Mouse (Mus musculus) embryonic fibroblast, embryonic 13.5 days (primary cell): Measurements from ENCODE around the gene Immp2l. TPM values are rescaled to one million over a fixed set of nuclear protein-coding genes. Genes with fewer than 3 reads are reported as not detected.

Source experiments
- H3K27ac ChIP-seq: 2 replicates; pipeline ENCODE4 v1.5.1; 2012; ENCODE audit warnings: low read length, control low read depth, inconsistent platforms; ENCODE audit not compliant: insufficient read depth
- H3K4me1 ChIP-seq: 2 replicates; pipeline ENCODE4 v1.6.1; 2011; ENCODE audit warnings: low read length; ENCODE audit not compliant: control insufficient read depth, insufficient read depth
- H3K4me3 ChIP-seq: 2 replicates; pipeline ENCODE4 v1.5.1; 2011; ENCODE audit warnings: mild to moderate bottlenecking, control low read depth, low read length; ENCODE audit not compliant: insufficient read depth
- CTCF ChIP-seq: IDR thresholded peaks from 2 replicates; pipeline ENCODE4 v1.5.1; 2011; ENCODE audit warnings: mild to moderate bottlenecking, control low read depth, low read length, moderate library complexity, borderline replicate concordance; ENCODE audit not compliant: insufficient read depth
- POLR2A ChIP-seq: IDR thresholded peaks from 2 replicates; pipeline ENCODE4 v1.6.1; 2011; ENCODE audit warnings: low read depth, mild to moderate bottlenecking, control low read depth, low read length, moderate library complexity
- polyA plus RNA-seq: library from polyadenylated mRNA; stranded (reverse); fragments of >200 nt; gene quantifications from 2 replicates; pipeline ENCODE4 v1.2.4, GENCODE M21; 2011; ENCODE audit warnings: low read depth; ENCODE audit not compliant: missing spikeins, insufficient read length

Immp2l gene
- polyA plus RNA-seq, 1 experiment, result 2.9 TPM

DNA sequence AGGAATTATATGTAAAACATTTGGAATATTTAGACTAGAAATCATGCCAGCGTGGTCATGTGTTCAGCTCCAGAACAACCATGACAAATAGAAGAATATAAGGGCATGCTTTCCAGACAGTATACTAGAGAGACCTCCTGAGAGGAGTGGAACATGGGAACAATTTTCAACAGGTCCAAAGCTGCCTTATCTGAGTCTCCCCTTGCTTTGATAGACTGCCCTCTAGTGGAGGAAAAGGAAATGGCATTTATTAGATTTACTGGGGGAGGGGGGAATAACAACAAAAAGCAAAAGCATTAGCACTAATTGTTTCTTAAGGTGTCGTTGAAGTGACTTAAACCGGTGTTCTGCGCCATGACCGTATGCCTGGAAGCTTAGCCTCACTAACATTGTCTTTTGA is 463.1 kb downstream of the Immp2l start:
- H3K4me3 ChIP-seq, result no peak overlapping the region
- H3K4me1 ChIP-seq, result no peaks in the 10 kb centered on the region
- H3K27ac ChIP-seq, result no peak overlapping the region
- TF ChIP-seq CTCF (no peak), POLR2A (no peak)

DNA sequence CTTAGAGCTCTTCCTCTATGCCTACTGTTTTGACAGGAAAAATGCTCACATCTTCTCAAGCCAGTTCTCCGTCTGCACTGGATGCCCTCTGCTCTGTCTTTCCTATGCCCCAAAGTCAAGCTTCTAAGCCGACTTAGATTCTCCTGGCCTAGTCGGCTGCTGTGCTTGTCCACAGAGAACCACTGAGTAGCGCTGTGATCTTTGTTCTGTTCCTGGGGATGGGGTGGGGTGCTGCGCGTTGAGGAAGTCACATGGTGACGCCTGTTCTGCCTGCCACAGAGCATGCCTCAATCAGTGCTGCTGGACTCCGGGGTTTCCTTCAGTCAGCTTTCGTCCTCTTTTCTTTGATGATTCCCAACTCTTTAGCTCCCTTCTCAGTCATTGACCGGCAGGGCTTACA is 470.7 kb downstream of the Immp2l start:
- Histone ChIP-seq H3K27ac (no peak overlapping the region), H3K4me3 (no peak overlapping the region), H3K4me1 (no peaks in the 10 kb centered on the region)
- TF ChIP-seq CTCF, result no peak
- no peak for TF ChIP-seq POLR2A

DNA sequence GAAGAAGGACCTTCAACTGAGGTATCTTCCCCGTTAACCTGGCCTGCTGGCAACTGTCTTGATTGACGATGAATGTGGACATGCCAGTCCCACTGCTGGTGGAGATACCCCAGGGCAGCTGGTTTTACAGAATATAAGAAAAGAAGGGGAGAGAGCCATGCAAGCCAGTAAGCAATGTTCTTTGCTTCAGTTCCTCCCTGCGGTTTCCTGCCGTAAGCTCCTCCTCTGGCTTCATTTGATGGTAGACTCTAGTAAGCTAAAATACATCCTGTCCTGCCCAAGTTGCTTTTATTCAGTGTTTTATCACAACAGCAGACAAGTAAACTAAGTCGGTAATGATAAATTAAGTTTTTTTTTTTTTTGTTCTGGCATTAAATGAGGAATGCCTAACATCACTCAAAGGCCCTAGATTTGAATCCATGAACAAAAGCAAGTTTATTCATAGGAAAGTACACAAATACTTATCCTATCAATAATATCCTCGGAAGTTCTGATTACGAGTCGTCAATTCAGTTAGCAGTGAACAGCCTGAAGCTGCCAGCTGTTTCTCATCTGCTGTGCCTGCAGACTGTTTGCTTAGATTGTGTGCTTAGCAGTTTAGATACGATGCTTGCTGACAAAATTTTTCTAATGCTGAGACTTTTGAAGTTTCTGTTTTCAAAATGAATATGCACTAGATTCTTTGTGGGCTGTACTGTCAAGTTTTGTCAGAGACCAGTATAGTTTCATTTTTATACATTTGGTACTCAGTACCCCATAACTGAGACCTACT is 476.3 kb downstream of the Immp2l start:
- TF ChIP-seq CTCF, result no peak
- TF ChIP-seq POLR2A, result no peak

DNA sequence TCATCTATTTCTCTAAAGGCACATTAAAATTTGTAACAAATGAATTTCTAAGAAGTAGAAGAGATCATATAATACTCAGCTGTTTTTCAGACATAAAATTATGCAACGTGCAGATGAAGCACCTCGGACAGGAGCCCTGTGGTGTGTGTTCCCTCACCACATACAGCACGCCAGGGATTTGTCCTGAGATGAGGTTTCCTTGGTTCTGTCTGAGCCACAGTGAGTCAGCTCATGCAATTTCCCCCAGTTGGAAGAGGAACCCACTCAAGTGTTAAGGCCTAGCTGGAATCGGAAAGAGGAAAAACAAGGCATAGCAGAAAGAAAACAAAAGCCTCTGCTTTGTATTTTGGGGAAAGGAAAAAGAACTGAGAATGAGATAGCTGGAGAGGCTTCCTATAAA is 484.7 kb downstream of the Immp2l start:
- TF ChIP-seq POLR2A, result no peak
- TF ChIP-seq CTCF, result no peak
- no peak overlapping the region for H3K27ac ChIP-seq
- H3K4me3 ChIP-seq, result no peak overlapping the region
- no peaks in the 10 kb centered on the region for H3K4me1 ChIP-seq

More for the DNA sequence above, 476.3 kb downstream of the Immp2l start:
- no peaks in the 10 kb centered on the region for H3K4me1 ChIP-seq
- H3K27ac ChIP-seq, result no peak overlapping the region
- no peak overlapping the region for H3K4me3 ChIP-seq

DNA sequence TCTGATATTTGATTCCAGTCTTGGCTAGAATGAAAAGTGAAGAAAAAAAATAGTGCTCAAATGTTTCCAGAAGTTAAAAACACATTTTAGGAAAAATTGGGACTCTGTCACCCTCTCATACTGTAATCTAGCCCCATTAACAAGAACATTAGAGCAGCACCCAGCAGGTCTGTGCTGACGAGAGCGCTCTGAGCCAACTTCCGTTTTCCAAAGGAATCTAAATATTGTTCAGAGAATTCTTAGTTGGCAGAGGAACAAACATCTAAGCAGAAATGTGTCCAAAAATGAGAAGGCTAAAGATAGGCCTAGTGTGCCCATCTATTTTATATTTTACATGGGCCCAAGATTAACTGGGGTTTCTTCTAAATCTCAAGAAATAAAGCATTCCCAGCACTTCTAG is 486.7 kb downstream of the Immp2l start:
- Histone ChIP-seq H3K4me1 (no peaks in the 10 kb centered on the region), H3K4me3 (no peak overlapping the region), H3K27ac (no peak overlapping the region)
- TF ChIP-seq CTCF (no peak), POLR2A (no peak)

DNA sequence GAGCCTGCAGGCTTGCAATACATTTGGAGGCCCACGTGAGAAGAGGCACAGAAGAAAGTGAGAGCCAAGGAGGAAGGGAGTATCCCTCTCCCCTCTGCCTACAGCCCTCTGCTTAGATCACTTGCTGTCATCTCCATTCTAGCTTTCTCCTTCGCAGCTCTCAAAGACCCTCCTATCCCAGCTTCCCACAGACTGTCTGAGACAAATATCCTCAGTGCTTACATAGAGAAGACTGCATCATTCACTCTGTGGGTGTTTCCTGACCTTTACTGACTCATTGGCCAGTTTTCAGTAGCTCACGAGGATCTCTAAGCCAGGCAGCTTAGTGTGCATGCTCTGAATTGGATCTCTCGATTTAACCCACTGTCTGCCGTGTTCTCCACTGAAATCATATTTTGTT is 495.0 kb downstream of the Immp2l start:
- H3K4me3 ChIP-seq, result no peak overlapping the region
- H3K4me1 ChIP-seq, result no peaks in the 10 kb centered on the region; the same call in 1 of the 2 replicates
- TF ChIP-seq CTCF, result no peak
- TF ChIP-seq POLR2A, result no peak
- no peak overlapping the region for H3K27ac ChIP-seq

DNA sequence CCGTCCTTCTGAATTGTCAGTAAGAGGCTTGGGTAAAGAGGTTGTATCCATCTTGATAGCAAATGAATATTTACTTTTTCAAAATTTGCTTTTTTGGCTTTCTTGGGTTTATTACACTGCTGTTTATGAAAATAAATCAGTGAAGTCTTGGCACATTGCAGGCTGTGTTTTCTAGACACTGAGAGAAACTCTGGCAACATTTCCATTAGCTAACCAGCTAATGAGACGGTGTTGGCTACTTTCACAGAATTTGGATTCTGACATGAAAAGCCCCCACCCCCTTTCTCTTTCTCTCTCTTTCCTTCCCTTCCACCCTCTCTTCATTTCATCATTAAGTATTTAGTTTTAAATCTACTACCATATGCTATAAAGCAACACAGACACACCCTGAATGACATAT is 496.4 kb downstream of the Immp2l start:
- Histone ChIP-seq H3K27ac (no peak overlapping the region), H3K4me3 (no peak overlapping the region), H3K4me1 (no peaks in the 10 kb centered on the region; the same call in 1 of the 2 replicates)
- TF ChIP-seq POLR2A (no peak), CTCF (no peak)

DNA sequence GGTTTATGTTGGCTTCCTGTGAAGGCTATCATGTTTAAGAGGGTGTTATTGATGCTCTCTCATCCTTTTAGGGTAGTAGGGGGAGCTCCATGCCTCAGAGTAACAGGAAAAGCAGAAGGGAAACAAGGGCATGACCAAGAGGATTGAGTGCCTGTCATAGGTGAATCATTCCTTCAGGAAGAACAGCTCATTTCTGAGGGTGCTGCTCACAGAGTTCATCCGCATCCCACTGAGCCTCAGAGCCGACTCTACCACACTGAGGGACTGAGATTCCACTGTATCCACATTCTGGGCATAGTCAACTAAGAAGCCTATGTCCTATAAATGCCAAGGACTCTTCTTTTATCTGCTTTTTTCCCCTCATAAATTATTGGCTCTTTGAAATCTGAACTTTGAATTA is 497.8 kb downstream of the Immp2l start:
- no peak overlapping the region for H3K27ac ChIP-seq
- H3K4me3 ChIP-seq, result no peak overlapping the region
- TF ChIP-seq POLR2A (no peak), CTCF (no peak)
- no peaks in the 10 kb centered on the region; the same call in 1 of the 2 replicates for H3K4me1 ChIP-seq

DNA sequence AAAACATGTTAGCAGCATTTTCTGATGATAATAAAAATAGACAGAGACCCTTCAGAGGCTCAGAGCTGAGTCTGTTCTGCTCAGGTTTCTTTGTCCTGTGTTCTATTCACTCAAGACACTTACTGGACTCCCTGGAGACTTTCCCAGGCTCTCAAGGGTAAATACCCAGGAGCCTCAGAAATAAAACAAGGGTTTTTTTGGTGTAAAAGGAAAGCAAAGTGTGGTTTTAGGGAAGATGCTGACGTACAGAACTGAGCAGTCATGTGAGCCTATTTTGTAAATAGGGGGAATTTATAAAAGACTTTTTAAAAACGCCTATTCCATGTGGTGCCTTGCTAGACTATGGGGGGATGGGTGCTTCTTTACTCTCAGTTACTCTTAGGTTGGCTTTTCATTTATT is 502.8 kb downstream of the Immp2l start:
- TF ChIP-seq POLR2A, result no peak
- no peak for TF ChIP-seq CTCF
- Histone ChIP-seq H3K27ac (no peak overlapping the region), H3K4me3 (no peak overlapping the region), H3K4me1 (no peaks in the 10 kb centered on the region)

DNA sequence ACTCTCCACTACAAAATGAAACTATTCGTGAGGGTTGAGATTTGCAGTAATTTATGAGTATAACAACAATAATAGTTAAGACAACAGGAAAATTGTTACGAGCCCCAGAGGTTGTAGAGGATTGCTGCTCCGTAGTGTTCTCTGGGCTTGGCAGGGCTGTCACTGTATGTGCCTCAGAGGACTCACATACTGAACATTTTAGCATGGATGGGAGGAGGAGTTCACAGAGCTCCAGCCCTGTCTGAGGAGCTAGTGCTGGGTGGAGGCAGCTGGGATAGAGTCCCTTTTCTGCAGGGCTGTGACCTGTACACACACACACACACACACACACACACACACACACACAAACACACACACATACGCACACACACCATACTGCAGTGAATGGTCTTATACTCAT is 504.5 kb downstream of the Immp2l start:
- no peak overlapping the region for H3K4me3 ChIP-seq

DNA sequence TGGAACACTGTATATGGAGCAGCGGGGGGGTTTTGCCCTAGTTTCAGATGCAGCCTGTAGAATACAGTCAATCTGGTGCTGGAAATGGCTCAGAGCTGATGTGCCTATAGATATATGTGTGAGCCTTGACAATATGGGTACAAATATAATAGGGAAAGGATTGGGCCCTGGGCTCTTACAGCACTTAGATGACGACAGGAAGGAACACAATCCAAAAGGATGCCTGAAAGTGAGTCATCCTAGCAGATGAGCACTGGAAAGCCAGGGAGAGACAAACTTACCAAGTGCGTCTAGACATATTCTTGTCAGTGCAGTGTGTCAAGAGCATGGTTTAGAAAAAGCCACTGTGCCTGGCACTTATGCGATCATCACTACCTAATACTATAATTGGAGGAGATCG is 516.1 kb downstream of the Immp2l start:
- TF ChIP-seq CTCF (no peak), POLR2A (no peak)
- Histone ChIP-seq H3K4me1 (no peaks in the 10 kb centered on the region), H3K27ac (no peak overlapping the region), H3K4me3 (no peak overlapping the region)

More for the DNA sequence above, 504.5 kb downstream of the Immp2l start:
- Histone ChIP-seq H3K27ac (no peak overlapping the region), H3K4me1 (no peaks in the 10 kb centered on the region)
- TF ChIP-seq POLR2A (no peak), CTCF (no peak)
